Mouse (Mus musculus) midbrain, embryonic 15.5 days (tissue): ENCODE measurements at regions not wholly inside any gene's neighbourhood (a gene's known extent, or its start where the extent isn't known, plus 50 kb on each side); places are given as distances from the start of the nearest gene placed in this dataset.

ENCODE experiments used
- ATAC-seq: fragments of 200-750 bp; cut with Nextera tagmentation; replicated peaks from 2 replicates; pipeline ENCODE4 v1.8.0; 2017; ENCODE audit warnings: moderate TSS enrichment
- H3K27ac ChIP-seq: fragments of 300-500 bp; sonication (generic); 2 replicates; pipeline ENCODE4 v1.5.1; 2015; ENCODE audit warnings: mild to moderate bottlenecking, inconsistent platforms
- H3K27me3 ChIP-seq: fragments of 300-500 bp; sonication (generic); replicated peaks from 2 replicates; pipeline ENCODE4 v1.6.1; 2015; ENCODE audit warnings: inconsistent platforms
- H3K36me3 ChIP-seq: fragments of 300-500 bp; sonication (generic); replicated peaks from 2 replicates; pipeline ENCODE4 v1.6.1; 2015; ENCODE audit warnings: inconsistent platforms
- H3K4me1 ChIP-seq: fragments of 300-500 bp; sonication (generic); 2 replicates; pipeline ENCODE4 v1.6.1; 2015; ENCODE audit warnings: inconsistent platforms
- H3K4me2 ChIP-seq: fragments of 300-500 bp; sonication (generic); 2 replicates; pipeline ENCODE4 v1.6.1; 2015; ENCODE audit warnings: inconsistent platforms, mild to moderate bottlenecking, moderate library complexity
- H3K4me3 ChIP-seq: fragments of 300-500 bp; sonication (generic); 2 replicates; pipeline ENCODE4 v1.5.1; 2015; ENCODE audit warnings: mild to moderate bottlenecking, inconsistent platforms
- H3K9ac ChIP-seq: fragments of 300-500 bp; sonication (generic); 2 replicates; pipeline ENCODE4 v1.6.1; 2015; ENCODE audit warnings: mild to moderate bottlenecking, inconsistent platforms
- H3K9me3 ChIP-seq: fragments of 300-500 bp; sonication (generic); 2 replicates; pipeline ENCODE4 v1.6.1; 2016; ENCODE audit warnings: inconsistent platforms
- WGBS: fragments of 180-500 bp; shearing (Covaris S2); methylation state at CpG from one replicate; pipeline ENCODE4 v1.1.7; 2015; ENCODE audit warnings: mixed read lengths; 5-methylcytosine and 5-hydroxymethylcytosine counted together

DNA sequence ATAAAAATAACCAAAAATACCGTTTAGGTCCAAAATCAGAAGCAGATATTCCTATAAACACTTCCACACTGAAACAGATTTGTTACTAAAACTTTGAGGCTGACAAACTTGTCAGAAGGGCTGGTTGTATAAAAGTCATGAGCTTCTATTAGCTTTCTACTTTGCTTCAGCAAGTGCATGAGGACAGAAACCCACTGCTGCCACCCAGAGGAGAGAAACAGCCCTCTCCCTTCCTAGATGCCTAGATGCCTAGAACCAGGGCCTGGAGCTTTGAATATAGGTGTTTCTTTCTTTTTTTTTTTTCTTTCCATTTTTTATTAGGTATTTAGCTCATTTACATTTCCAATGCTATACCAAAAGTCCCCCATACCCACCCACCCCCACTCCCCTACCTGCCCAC lies 406.9 kb upstream of the Gpc5 start:
- no peak overlapping the region for H3K4me2 ChIP-seq
- no peak overlapping the region for H3K9ac ChIP-seq
- H3K27ac ChIP-seq = no peak overlapping the region
- no peaks in the 10 kb centered on the region for H3K27me3 ChIP-seq
- H3K36me3 ChIP-seq = no peaks in the 10 kb centered on the region
- 67% methylated on average over 1 of the region's 1 CpGs for WGBS
- no peaks in the 10 kb centered on the region for H3K4me1 ChIP-seq
- no peak for ATAC-seq
- no peaks in the 10 kb centered on the region for H3K9me3 ChIP-seq
- no peak overlapping the region for H3K4me3 ChIP-seq

- no peak for ATAC-seq
- H3K36me3 ChIP-seq = no peaks in the 10 kb centered on the region
- WGBS = 78% methylated on average over 1 of the region's 1 CpGs
- no peak overlapping the region for H3K9ac ChIP-seq
- H3K4me2 ChIP-seq = no peak overlapping the region
- no peak overlapping the region for H3K27ac ChIP-seq
- no peak overlapping the region for H3K4me3 ChIP-seq
- no peaks in the 10 kb centered on the region for H3K4me1 ChIP-seq
- no peaks in the 10 kb centered on the region for H3K9me3 ChIP-seq
- H3K27me3 ChIP-seq = no peaks in the 10 kb centered on the region
These were observed 397.1 kb upstream of the Gpc5 start for GRCm38 (mm10) chr14:114694930-114695329.

DNA sequence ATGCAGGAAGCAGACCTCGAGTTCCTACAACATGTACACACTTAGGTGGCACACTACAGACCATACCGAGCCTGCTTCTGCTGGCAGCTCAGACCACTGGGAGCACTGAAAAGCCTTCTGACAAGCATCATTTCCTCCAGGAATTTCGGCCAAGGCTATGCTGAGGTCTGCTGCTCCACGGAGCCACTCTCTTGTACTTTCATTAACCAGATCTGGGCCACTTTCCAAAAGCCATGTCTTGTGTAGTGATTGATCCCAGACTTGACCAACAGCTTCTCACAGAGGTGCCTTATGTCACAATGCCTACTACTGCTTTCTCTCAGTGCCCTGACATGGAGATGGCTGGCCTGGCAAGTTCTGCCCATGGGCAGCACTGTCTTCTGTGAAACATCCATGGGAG lies 394.5 kb upstream of the Gpc5 start:
- Histone ChIP-seq H3K9ac (no peak overlapping the region), H3K4me1 (no peaks in the 10 kb centered on the region), H3K4me2 (no peak overlapping the region), H3K4me3 (no peak overlapping the region), H3K27me3 (no peaks in the 10 kb centered on the region), H3K36me3 (no peaks in the 10 kb centered on the region), H3K9me3 (no peaks in the 10 kb centered on the region), H3K27ac (no peak overlapping the region)
- 88% methylated on average over 4 of the region's 4 CpGs for WGBS
- ATAC-seq = no peak

GRCm38 (mm10) chr14:114723080-114723479 lies 368.9 kb upstream of the Gpc5 start:
- no peaks in the 10 kb centered on the region for H3K36me3 ChIP-seq
- ATAC-seq = no peak
- no peak overlapping the region for H3K4me2 ChIP-seq
- H3K4me3 ChIP-seq = no peak overlapping the region
- no peaks in the 10 kb centered on the region for H3K9me3 ChIP-seq
- no peaks in the 10 kb centered on the region for H3K4me1 ChIP-seq
- H3K27ac ChIP-seq = no peak overlapping the region
- no peaks in the 10 kb centered on the region for H3K27me3 ChIP-seq
- WGBS = 12% methylated on average over 1 of the region's 1 CpGs
- no peak overlapping the region for H3K9ac ChIP-seq

DNA sequence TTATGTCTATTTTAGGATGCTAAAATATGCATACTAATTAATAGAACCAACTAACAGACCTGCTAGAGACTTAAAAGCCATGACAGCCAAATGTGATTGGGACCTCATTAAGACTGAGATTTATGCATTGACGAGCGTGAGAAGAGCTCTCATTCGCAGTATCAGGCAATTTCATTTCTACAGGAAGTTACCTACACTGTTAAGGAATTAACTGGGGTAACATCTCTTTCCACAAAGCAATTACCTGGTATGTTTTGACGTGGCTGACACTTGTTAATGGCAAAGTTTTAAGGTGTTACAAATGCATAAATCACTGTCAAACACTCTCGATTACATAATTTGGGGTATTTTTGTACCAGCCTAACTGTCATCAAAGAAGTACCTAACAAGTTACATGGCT lies 324.7 kb upstream of the Gpc5 start:
- no peak for ATAC-seq
- Histone ChIP-seq H3K27me3 (no peaks in the 10 kb centered on the region), H3K9ac (no peak overlapping the region), H3K4me3 (no peak overlapping the region), H3K4me2 (no peak overlapping the region), H3K27ac (no peak overlapping the region), H3K36me3 (no peaks in the 10 kb centered on the region), H3K9me3 (no peaks in the 10 kb centered on the region), H3K4me1 (no peaks in the 10 kb centered on the region)
- WGBS = 74% methylated on average over 5 of the region's 5 CpGs

DNA sequence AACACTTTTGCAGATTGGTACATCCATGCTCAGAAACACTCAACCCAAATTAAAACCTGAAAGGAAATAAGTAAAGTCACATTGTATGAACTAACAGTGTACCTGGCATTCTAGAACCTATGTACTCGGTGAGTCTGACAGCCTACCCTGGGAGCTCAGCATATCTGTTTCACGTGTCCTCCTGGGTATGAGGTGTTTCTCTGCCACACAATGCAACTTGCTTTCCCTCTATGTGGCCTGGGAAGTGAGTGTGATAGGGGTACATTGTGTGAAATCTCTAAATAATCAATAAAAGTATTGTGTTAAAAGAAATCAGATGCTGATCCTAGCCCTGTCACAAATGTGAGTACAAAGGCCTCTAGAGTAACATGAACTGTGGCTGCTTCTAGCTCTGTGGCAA lies 315.3 kb upstream of the Gpc5 start:
- Histone ChIP-seq H3K36me3 (no peaks in the 10 kb centered on the region), H3K9ac (no peak overlapping the region), H3K27me3 (no peaks in the 10 kb centered on the region), H3K27ac (no peak overlapping the region), H3K9me3 (no peaks in the 10 kb centered on the region), H3K4me2 (no peak overlapping the region), H3K4me3 (no peak overlapping the region), H3K4me1 (no peaks in the 10 kb centered on the region)
- WGBS = 80% methylated on average over 2 of the region's 2 CpGs
- no peak for ATAC-seq

DNA sequence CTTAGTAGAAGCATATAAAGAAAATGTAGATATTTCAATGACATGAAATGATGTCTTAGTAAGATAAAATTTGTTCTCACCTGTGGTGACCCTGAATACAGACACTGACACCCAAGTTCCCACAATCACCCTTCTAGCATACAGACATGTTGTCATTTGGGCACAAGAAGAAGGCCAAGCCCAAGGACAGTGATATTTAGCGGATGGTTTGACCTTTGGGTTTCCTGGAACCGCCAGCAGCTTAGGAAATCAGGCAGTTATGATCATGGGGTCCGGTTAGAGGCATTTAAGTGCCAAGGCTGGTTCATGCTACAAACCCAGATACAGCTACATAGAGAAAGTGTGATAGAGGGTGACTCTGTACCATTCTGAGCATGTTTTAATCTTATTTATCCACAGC lies 310.2 kb upstream of the Gpc5 start:
- no peaks in the 10 kb centered on the region for H3K27me3 ChIP-seq
- H3K4me3 ChIP-seq = no peak overlapping the region
- H3K9ac ChIP-seq = no peak overlapping the region
- ATAC-seq = no peak
- WGBS = 98% methylated on average over 3 of the region's 3 CpGs
- no peaks in the 10 kb centered on the region for H3K9me3 ChIP-seq
- H3K27ac ChIP-seq = no peak overlapping the region
- no peaks in the 10 kb centered on the region for H3K4me1 ChIP-seq
- no peak overlapping the region for H3K4me2 ChIP-seq
- H3K36me3 ChIP-seq = no peaks in the 10 kb centered on the region

DNA sequence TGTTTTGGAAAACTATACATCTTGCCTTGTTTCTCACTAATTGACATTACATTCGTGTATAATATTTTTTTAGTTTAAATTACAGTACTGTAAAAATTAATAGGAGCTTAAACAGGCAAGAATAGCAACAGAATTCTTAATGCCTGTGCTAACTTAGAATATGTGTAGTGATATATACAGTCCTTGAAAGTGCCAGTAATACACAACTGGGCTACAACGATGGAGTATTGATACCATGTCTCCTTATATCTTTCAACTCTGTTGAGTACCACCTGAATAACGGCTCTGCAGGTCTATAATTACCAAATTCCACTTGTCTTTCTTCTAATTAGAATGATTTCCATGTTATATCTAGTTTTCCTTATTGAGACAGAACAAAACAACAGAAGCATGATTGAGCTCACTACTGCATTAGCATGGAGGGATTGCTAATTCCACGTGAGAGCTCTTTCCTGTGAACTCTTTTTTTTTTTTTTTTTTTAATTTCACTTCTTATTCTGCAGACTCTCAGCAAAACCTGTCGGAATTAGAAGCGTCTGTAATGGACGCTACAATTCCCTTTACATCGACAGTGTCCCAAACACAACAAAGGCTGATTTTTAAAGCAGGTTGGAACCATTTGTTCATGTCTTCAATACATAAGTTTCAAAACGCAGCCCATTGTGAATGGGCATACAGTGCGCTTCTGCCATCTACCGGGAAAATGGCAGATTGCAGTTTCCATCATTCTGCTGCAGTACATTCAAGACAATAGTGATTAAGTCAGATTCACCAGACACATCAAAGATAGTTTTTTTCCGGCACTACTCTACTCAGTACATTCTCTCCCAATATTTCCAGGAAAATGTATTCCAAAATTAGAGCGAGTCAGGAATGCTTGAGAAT lies 300.8 kb upstream of the Gpc5 start:
- H3K27me3 ChIP-seq = no peaks in the 10 kb centered on the region
- no peaks in the 10 kb centered on the region for H3K9me3 ChIP-seq
- WGBS = 19% methylated on average over 13 of the region's 13 CpGs
- peaks cover 9% of the 10 kb centered on the region for H3K4me1 ChIP-seq
- peak; percentile 90 for ATAC-seq
- no peaks in the 10 kb centered on the region for H3K36me3 ChIP-seq
- peak overlapping the region; percentile 40 for H3K4me2 ChIP-seq
- no peak overlapping the region for H3K9ac ChIP-seq
- 0 out of 2 replicates have a peak overlapping the region, but pooled peaks have one; percentile 6 for H3K27ac ChIP-seq
- 0 out of 2 replicates have a peak overlapping the region, but pooled peaks have one; percentile 7 for H3K4me3 ChIP-seq

GRCm38 (mm10) chr14:114791831-114792224 lies 300.2 kb upstream of the Gpc5 start:
- H3K4me2 ChIP-seq = no peak overlapping the region
- H3K4me1 ChIP-seq = peaks cover 9% of the 10 kb centered on the region
- H3K27ac ChIP-seq = no peak overlapping the region
- whole genome bisulfite sequencing = 64% methylated on average over 4 of the region's 4 CpGs
- no peaks in the 10 kb centered on the region for H3K36me3 ChIP-seq
- H3K9ac ChIP-seq = no peak overlapping the region
- H3K9me3 ChIP-seq = no peaks in the 10 kb centered on the region
- H3K4me3 ChIP-seq = no peak overlapping the region
- ATAC-seq = peak; percentile 57
- no peaks in the 10 kb centered on the region for H3K27me3 ChIP-seq

DNA sequence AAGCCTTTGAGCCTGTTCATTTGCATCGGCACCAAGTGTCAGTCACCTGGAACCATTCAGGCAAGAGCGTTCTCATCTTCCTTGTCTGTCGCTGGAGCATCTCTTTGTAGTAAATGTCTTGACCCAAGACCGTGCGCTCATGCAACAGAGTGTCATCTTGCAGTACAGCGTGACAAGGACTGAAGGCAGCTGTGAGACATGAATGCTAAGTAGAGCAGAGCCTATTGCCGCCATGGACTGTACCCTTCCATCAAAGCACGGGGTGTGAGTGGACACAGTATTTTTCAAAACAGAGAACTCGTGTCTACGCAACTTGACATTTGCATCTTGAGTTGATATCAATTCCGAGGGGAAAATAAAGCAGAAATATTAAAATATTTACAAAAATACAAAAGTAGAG lies 287.4 kb upstream of the Gpc5 start:
- ATAC-seq = no peak
- H3K9ac ChIP-seq = no peak overlapping the region
- no peaks in the 10 kb centered on the region for H3K36me3 ChIP-seq
- no peaks in the 10 kb centered on the region for H3K4me1 ChIP-seq
- no peaks in the 10 kb centered on the region for H3K9me3 ChIP-seq
- no peak overlapping the region for H3K4me2 ChIP-seq
- H3K27me3 ChIP-seq = no peaks in the 10 kb centered on the region
- no peak overlapping the region for H3K4me3 ChIP-seq
- no peak overlapping the region for H3K27ac ChIP-seq
- 83% methylated on average over 11 of the region's 11 CpGs for WGBS

DNA sequence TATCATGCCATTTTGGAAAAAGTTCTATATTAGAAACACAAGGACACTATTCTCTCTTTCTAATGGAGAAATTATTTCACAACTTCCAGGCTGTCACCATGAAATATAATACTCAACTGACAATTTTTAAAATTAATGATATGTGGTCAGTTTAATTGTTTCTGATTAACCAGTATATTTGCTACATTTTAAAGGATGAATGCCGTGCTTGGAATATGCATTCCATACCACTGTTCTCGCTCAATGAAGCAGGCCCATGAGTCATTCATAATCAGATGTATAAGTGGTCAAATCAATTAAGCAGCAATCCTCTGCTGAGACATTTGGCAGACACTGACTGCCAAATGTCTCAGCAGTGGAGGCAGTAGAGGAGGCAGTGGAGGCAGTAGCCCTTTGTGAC lies 283.4 kb upstream of the Gpc5 start:
- Histone ChIP-seq H3K4me1 (no peaks in the 10 kb centered on the region), H3K36me3 (no peaks in the 10 kb centered on the region), H3K9ac (no peak overlapping the region), H3K27ac (no peak overlapping the region), H3K4me2 (no peak overlapping the region), H3K27me3 (no peaks in the 10 kb centered on the region), H3K9me3 (no peaks in the 10 kb centered on the region), H3K4me3 (no peak overlapping the region)
- ATAC-seq = no peak
- 80% methylated on average over 2 of the region's 2 CpGs for WGBS

DNA sequence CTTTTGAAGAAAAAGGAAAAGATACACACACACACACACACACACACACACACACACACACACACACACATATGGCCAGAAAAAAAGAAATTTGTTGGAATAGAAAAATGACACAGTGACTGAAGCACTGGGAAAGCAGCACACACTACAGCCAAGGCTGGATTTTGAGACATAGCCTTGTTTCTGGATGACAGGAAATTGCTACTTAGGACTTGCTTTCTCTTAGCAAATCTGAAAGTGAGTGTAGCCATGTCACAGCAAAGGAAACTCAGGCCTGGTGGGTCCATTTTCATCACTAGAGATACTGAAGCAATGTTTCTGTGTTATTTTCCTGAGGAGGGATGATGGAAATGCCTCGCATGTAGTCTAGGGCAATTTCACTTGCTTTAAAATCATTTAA lies 271.3 kb upstream of the Gpc5 start:
- Histone ChIP-seq H3K4me2 (no peak overlapping the region), H3K9ac (no peak overlapping the region), H3K27me3 (no peaks in the 10 kb centered on the region), H3K9me3 (no peaks in the 10 kb centered on the region), H3K4me1 (no peaks in the 10 kb centered on the region), H3K27ac (no peak overlapping the region), H3K36me3 (no peaks in the 10 kb centered on the region), H3K4me3 (no peak overlapping the region)
- no peak for ATAC-seq
- 63% methylated on average over 1 of the region's 1 CpGs for WGBS

- H3K4me2 ChIP-seq = no peak overlapping the region
- ATAC-seq = no peak
- no peaks in the 10 kb centered on the region for H3K36me3 ChIP-seq
- no peak overlapping the region for H3K27ac ChIP-seq
- H3K9ac ChIP-seq = no peak overlapping the region
- no peaks in the 10 kb centered on the region for H3K4me1 ChIP-seq
- 24% methylated on average over 2 of the region's 2 CpGs for WGBS
- H3K27me3 ChIP-seq = no peaks in the 10 kb centered on the region
- no peak overlapping the region for H3K4me3 ChIP-seq
- no peaks in the 10 kb centered on the region for H3K9me3 ChIP-seq
These were observed 270.9 kb upstream of the Gpc5 start for GRCm38 (mm10) chr14:114821098-114821594.
